Mouse (Mus musculus) layer of hippocampus, adult 11-12 months (tissue): ENCODE measurements around the gene Zfpm1.

Experiments
- DNase-seq: peaks from one replicate; pipeline ENCODE4 v3.0.0; 2022; ENCODE audit warnings: low spot score

Gene Zfpm1

GRCm38 (mm10) chr8:122282035-122282358, at the start of gene Zfpm1:
TSS of gene Zfpm1 (plus strand) at chr8:122282141.
- DNase-seq: no peak

GRCm38 (mm10) chr8:122234055-122234454, 47.9 kb upstream of the Zfpm1 start:
- DNase-seq: peak; percentile 55

- DNase-seq: no peak
Measured at GRCm38 (mm10) chr8:122236521-122236920, 45.4 kb upstream of the Zfpm1 start.

- DNase-seq: no peak
Measured at GRCm38 (mm10) chr8:122238225-122238624, 43.7 kb upstream of the Zfpm1 start.

- no peak for DNase-seq
Measured at GRCm38 (mm10) chr8:122238731-122239130, 43.2 kb upstream of the Zfpm1 start.

GRCm38 (mm10) chr8:122240241-122241026, 41.5 kb upstream of the Zfpm1 start:
- DNase-seq: no peak

- no peak for DNase-seq
Measured at GRCm38 (mm10) chr8:122243310-122243709, 38.6 kb upstream of the Zfpm1 start.

- no peak for DNase-seq
Measured at GRCm38 (mm10) chr8:122245161-122245560, 36.8 kb upstream of the Zfpm1 start.

GRCm38 (mm10) chr8:122246257-122247211, 35.4 kb upstream of the Zfpm1 start:
- no peak for DNase-seq

- no peak for DNase-seq
Measured at GRCm38 (mm10) chr8:122251739-122252138, 30.2 kb upstream of the Zfpm1 start.

- no peak for DNase-seq
Measured at GRCm38 (mm10) chr8:122252366-122252765, 29.6 kb upstream of the Zfpm1 start.

GRCm38 (mm10) chr8:122259351-122259750, 22.6 kb upstream of the Zfpm1 start:
- peak; percentile 79 for DNase-seq

- DNase-seq: no peak
Measured at GRCm38 (mm10) chr8:122260755-122261154, 21.2 kb upstream of the Zfpm1 start.

- DNase-seq: no peak
Measured at GRCm38 (mm10) chr8:122262835-122263234, 19.1 kb upstream of the Zfpm1 start.

- peak; percentile 63 for DNase-seq
Measured at GRCm38 (mm10) chr8:122264243-122264642, 17.7 kb upstream of the Zfpm1 start.

GRCm38 (mm10) chr8:122265522-122265921, 16.4 kb upstream of the Zfpm1 start:
- DNase-seq: no peak

GRCm38 (mm10) chr8:122266867-122267266, 15.1 kb upstream of the Zfpm1 start:
- no peak for DNase-seq

GRCm38 (mm10) chr8:122268861-122269260, 13.1 kb upstream of the Zfpm1 start:
- no peak for DNase-seq

GRCm38 (mm10) chr8:122269404-122269803, 12.5 kb upstream of the Zfpm1 start:
- DNase-seq: peak; percentile 82

- DNase-seq: no peak
Measured at GRCm38 (mm10) chr8:122270555-122270954, 11.4 kb upstream of the Zfpm1 start.

- DNase-seq: peak; percentile 63
Measured at GRCm38 (mm10) chr8:122273152-122273551, 8.8 kb upstream of the Zfpm1 start.

GRCm38 (mm10) chr8:122273826-122274225, 8.1 kb upstream of the Zfpm1 start:
- no peak for DNase-seq
